Mouse (Mus musculus): ENCODE measurements at regions not wholly inside any gene's neighbourhood (a gene's known extent, or its start where the extent isn't known, plus 50 kb on each side); places are given as distances from the start of the nearest gene placed in this dataset.

DNA sequence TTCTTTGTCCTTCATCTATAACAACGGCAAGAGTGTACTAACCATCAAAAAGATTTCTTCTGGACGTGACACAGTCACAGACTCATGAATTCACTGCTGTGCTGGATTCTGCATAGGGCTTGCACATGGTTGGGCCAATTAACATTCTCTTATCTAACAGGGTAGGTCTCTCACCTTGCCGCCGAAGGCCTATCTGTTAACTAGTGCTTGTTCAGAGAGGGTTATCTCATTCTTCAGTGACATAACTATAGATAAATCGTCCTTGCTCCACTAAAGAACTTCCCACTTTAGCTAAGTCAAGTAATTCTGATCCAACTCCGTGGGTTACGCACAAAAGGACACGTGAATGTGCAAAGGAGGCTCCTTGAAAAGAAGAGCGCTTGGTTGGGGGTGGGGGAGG lies 899.6 kb downstream of the Basp1 start:
- no peak for ATAC-seq (ENCODE audit: low FRiP score, low read depth)
- H3K36me3 ChIP-seq = no peaks in the 10 kb centered on the region
- H3K4me2 ChIP-seq (replicated peaks) = no peak overlapping the region
- H3K9ac ChIP-seq = no peak overlapping the region
- WGBS = 86% methylated on average over 9 of the region's 9 CpGs
- H3K9me3 ChIP-seq = no peaks in the 10 kb centered on the region
- H3K4me1 ChIP-seq = no peaks in the 10 kb centered on the region
- H3K27ac ChIP-seq = no peak overlapping the region
- H3K4me3 ChIP-seq = no peak overlapping the region
- no peaks in the 10 kb centered on the region for H3K27me3 ChIP-seq

GRCm38 (mm10) chr15:24501907-24502559 lies 911.5 kb downstream of the Basp1 start:
- H3K4me2 ChIP-seq (replicated peaks) = no peak overlapping the region

GRCm38 (mm10) chr15:24486235-24486634 lies 927.3 kb downstream of the Basp1 start:
- H3K4me2 ChIP-seq (replicated peaks) = no peak overlapping the region
- no peaks in the 10 kb centered on the region for H3K27me3 ChIP-seq
- H3K9me3 ChIP-seq = no peaks in the 10 kb centered on the region
- H3K36me3 ChIP-seq = no peaks in the 10 kb centered on the region
- ATAC-seq (ENCODE audit: low FRiP score, low read depth) = no peak
- H3K27ac ChIP-seq = no peak overlapping the region
- no peak overlapping the region for H3K4me3 ChIP-seq
- WGBS = 85% methylated on average over 2 of the region's 2 CpGs
- no peak overlapping the region for H3K9ac ChIP-seq
- H3K4me1 ChIP-seq = no peaks in the 10 kb centered on the region

More at GRCm38 (mm10) chr15:24501907-24502559, 911.5 kb downstream of the Basp1 start:
- Histone ChIP-seq H3K27ac (no peak overlapping the region), H3K9ac (no peak overlapping the region), H3K9me3 (no peaks in the 10 kb centered on the region), H3K4me3 (no peak overlapping the region), H3K36me3 (no peaks in the 10 kb centered on the region), H3K27me3 (no peaks in the 10 kb centered on the region), H3K4me1 (no peaks in the 10 kb centered on the region)
- 70% methylated on average over 9 of the region's 9 CpGs for WGBS
- no peak for ATAC-seq (ENCODE audit: low FRiP score, low read depth)

GRCm38 (mm10) chr15:24468239-24468638 lies 945.3 kb downstream of the Basp1 start:
- H3K4me1 ChIP-seq = no peaks in the 10 kb centered on the region
- WGBS = 72% methylated on average over 1 of the region's 1 CpGs
- H3K36me3 ChIP-seq = no peaks in the 10 kb centered on the region
- no peaks in the 10 kb centered on the region for H3K27me3 ChIP-seq
- no peak overlapping the region for H3K27ac ChIP-seq
- H3K4me2 ChIP-seq (replicated peaks) = no peak overlapping the region
- no peak for ATAC-seq (ENCODE audit: low FRiP score, low read depth)
- no peaks in the 10 kb centered on the region for H3K9me3 ChIP-seq
- no peak overlapping the region for H3K4me3 ChIP-seq
- H3K9ac ChIP-seq = no peak overlapping the region

DNA sequence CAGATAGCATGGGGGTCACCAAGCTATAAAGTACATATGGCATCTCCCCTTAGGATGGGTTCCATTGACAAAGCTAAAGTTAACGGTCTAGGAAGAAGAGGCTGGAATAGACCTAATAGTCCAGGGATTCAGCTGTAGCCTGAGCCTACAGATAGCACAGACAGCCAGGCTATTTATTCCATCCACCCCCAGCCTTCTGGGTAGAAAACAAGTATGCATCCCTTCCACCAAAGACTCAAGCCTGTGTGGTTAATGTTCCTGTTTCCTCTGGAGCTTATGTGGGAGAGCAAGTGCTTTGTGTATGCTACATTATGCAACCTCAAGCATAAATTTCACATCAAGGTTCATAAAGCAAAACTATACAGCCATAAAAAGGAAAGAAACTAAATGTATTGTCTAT lies 955.8 kb downstream of the Basp1 start:
- H3K27me3 ChIP-seq = no peaks in the 10 kb centered on the region

GRCm38 (mm10) chr15:24433083-24433482 lies 980.5 kb downstream of the Basp1 start:
- 82% methylated on average over 1 of the region's 1 CpGs for WGBS
- no peak overlapping the region for H3K4me3 ChIP-seq
- H3K9me3 ChIP-seq = no peaks in the 10 kb centered on the region
- ATAC-seq (ENCODE audit: low FRiP score, low read depth) = no peak
- H3K4me1 ChIP-seq = peaks cover 4% of the 10 kb centered on the region
- H3K9ac ChIP-seq = no peak overlapping the region
- H3K4me2 ChIP-seq (replicated peaks) = no peak overlapping the region
- H3K27me3 ChIP-seq = no peaks in the 10 kb centered on the region
- no peak overlapping the region for H3K27ac ChIP-seq
- H3K36me3 ChIP-seq = no peaks in the 10 kb centered on the region

More for the DNA sequence above, 955.8 kb downstream of the Basp1 start:
- ATAC-seq (ENCODE audit: low FRiP score, low read depth) = no peak
- Histone ChIP-seq H3K4me1 (no peaks in the 10 kb centered on the region), H3K4me2 (replicated peaks) (no peak overlapping the region), H3K4me3 (no peak overlapping the region), H3K27ac (no peak overlapping the region), H3K36me3 (no peaks in the 10 kb centered on the region), H3K9me3 (no peaks in the 10 kb centered on the region), H3K9ac (no peak overlapping the region)
- 77% methylated on average over 1 of the region's 1 CpGs for WGBS

DNA sequence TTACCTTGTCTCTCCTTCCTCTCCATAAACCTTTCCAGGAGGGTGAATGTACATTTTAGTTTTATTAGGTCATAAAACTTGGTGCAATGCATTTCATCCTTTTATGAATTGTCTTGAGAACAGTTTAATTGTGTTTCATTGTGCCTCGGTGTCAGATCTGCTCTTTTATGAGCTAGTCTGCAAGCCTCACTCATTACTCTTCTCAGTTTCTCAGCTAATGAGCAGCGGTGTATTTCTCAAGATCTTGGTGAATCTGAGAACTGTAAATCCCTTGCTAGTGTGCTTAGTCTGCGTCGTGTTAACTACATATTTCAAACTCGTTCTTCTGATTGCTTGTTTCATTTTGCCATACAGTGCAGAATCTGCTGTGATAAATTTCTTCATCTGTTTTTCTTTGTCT lies 984.4 kb downstream of the Basp1 start:
- Histone ChIP-seq H3K9me3 (no peaks in the 10 kb centered on the region), H3K4me1 (peaks cover 4% of the 10 kb centered on the region), H3K4me2 (replicated peaks) (no peak overlapping the region), H3K9ac (no peak overlapping the region), H3K27ac (no peak overlapping the region), H3K36me3 (no peaks in the 10 kb centered on the region), H3K27me3 (no peaks in the 10 kb centered on the region), H3K4me3 (no peak overlapping the region)
- WGBS = 29% methylated on average over 5 of the region's 5 CpGs
- no peak for ATAC-seq (ENCODE audit: low FRiP score, low read depth)

DNA sequence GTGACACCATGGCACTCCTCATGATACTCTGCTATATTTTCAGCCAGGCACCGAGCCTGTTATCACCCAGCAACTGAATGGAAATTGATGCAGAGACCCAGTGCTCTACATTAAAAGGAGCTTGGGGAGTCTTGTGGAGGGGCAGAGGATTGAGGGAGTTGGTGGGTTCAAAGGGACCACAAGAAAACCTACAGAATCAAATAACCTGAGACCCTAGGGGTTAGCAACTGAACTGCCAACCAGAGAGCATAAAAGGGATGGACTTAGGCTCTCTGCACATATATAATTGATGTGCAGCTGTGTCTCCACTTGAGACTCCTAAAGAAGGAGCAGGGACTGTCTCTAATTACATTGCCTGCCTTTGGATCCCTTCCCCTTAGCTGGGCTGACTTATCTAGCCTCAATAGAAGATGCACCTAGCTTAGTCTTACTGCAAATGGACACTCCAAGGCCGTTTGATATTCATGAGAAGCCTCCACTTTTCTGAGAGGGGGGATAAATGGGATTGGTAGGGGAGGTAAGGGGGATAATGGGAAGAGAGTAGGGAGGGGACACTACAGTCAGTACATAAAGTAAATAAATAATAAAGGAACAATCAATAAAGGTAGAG lies 991.1 kb downstream of the Basp1 start:
- Histone ChIP-seq H3K4me1 (no peaks in the 10 kb centered on the region), H3K4me3 (no peak overlapping the region), H3K36me3 (no peaks in the 10 kb centered on the region), H3K9me3 (no peaks in the 10 kb centered on the region), H3K4me2 (replicated peaks) (no peak overlapping the region), H3K27me3 (no peaks in the 10 kb centered on the region), H3K9ac (no peak overlapping the region), H3K27ac (no peak overlapping the region)
- WGBS = 68% methylated on average over 2 of the region's 2 CpGs
- no peak for ATAC-seq (ENCODE audit: low FRiP score, low read depth)

- H3K27ac ChIP-seq = no peak overlapping the region
- no peak overlapping the region for H3K4me3 ChIP-seq
- H3K27me3 ChIP-seq = no peaks in the 10 kb centered on the region
- WGBS = 86% methylated on average over 1 of the region's 1 CpGs
- H3K9me3 ChIP-seq = no peaks in the 10 kb centered on the region
- H3K36me3 ChIP-seq = no peaks in the 10 kb centered on the region
- no peak for ATAC-seq (ENCODE audit: low FRiP score, low read depth)
- no peaks in the 10 kb centered on the region for H3K4me1 ChIP-seq
- no peak overlapping the region for H3K9ac ChIP-seq
- no peak overlapping the region for H3K4me2 ChIP-seq (replicated peaks)
These were observed 993.8 kb downstream of the Basp1 start for GRCm38 (mm10) chr15:24419736-24420135.

DNA sequence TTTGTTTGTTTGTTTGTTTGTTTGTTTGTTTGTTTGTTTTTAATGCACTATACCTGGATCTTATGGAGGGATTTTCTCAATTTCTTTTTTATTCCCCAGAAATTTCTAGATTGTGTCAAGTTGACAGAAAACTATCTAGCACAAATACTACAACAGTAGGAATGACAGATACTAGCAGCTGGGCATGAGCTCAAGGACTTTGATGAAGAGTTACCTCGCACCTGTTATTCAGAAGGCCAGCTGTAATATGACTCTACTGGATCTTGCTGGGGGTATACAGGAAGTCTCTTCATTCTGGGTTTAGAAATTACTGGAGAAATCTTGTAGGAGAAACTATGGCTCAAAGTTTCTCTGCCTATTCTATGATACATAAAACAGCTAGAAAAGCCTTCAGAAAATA lies 994.4 kb downstream of the Basp1 start:
- no peak for ATAC-seq (ENCODE audit: low FRiP score, low read depth)
- Histone ChIP-seq H3K4me2 (replicated peaks) (no peak overlapping the region), H3K9me3 (no peaks in the 10 kb centered on the region), H3K27me3 (no peaks in the 10 kb centered on the region), H3K9ac (no peak overlapping the region), H3K36me3 (no peaks in the 10 kb centered on the region), H3K27ac (no peak overlapping the region), H3K4me1 (no peaks in the 10 kb centered on the region), H3K4me3 (no peak overlapping the region)
- WGBS = 81% methylated on average over 1 of the region's 1 CpGs

GRCm38 (mm10) chr15:24407691-24408090 lies 1005.9 kb downstream of the Basp1 start:
- Histone ChIP-seq H3K4me2 (replicated peaks) (no peak overlapping the region), H3K4me1 (no peaks in the 10 kb centered on the region), H3K4me3 (no peak overlapping the region), H3K36me3 (no peaks in the 10 kb centered on the region), H3K9ac (no peak overlapping the region), H3K27ac (no peak overlapping the region), H3K9me3 (no peaks in the 10 kb centered on the region), H3K27me3 (no peaks in the 10 kb centered on the region)
- 54% methylated on average over 3 of the region's 3 CpGs for WGBS
- no peak for ATAC-seq (ENCODE audit: low FRiP score, low read depth)

DNA sequence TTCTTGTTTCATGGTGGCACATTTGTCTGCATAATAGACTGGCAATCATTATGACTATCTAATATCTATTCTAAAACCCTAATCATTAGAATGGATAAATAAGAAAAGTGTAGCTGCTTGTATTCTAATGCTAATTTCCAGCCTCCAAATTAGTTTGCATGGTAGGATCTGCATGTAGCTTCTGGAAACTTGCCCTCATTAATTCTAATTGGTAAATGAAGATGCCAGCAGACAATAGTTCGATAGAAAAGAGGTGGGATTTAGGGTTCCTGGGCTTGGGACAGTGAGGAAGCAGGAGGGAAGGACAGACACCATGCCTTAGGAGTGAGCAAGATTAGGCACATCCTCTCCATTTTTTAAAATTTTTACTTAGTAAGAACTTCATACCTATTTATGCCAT lies 1008.3 kb downstream of the Basp1 start:
- 68% methylated on average over 1 of the region's 1 CpGs for WGBS

DNA sequence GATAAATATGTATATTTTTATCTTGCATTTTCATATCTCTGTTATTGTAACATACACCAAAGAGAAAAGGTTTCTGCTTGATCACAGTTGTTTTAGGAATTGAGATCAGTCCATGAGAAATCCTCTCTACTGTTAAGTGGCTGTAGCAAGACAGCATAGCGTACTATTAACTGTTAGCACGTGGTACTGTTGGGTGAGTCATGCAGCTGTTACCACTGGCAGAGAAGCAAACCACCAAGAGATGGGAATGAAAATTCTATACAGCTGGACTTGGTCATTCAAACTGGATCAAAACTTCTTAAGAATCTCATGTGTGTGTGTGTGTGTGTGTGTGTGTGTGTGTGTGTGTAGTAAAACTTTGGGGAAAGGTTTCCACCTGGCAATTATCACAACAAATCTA lies 1013.5 kb downstream of the Basp1 start:
- H3K4me3 ChIP-seq = no peak overlapping the region
- 75% methylated on average over 2 of the region's 2 CpGs for WGBS
- H3K27me3 ChIP-seq = no peaks in the 10 kb centered on the region
- no peak for ATAC-seq (ENCODE audit: low FRiP score, low read depth)
- H3K27ac ChIP-seq = no peak overlapping the region
- H3K36me3 ChIP-seq = no peaks in the 10 kb centered on the region
- no peak overlapping the region for H3K9ac ChIP-seq
- H3K4me2 ChIP-seq (replicated peaks) = no peak overlapping the region
- no peaks in the 10 kb centered on the region for H3K9me3 ChIP-seq
- no peaks in the 10 kb centered on the region for H3K4me1 ChIP-seq

More for the DNA sequence above, 1008.3 kb downstream of the Basp1 start:
- Histone ChIP-seq H3K4me2 (replicated peaks) (no peak overlapping the region), H3K4me1 (no peaks in the 10 kb centered on the region), H3K27me3 (no peaks in the 10 kb centered on the region), H3K9ac (no peak overlapping the region), H3K27ac (no peak overlapping the region), H3K9me3 (no peaks in the 10 kb centered on the region), H3K36me3 (no peaks in the 10 kb centered on the region), H3K4me3 (no peak overlapping the region)
- ATAC-seq (ENCODE audit: low FRiP score, low read depth) = no peak

Data from limb, embryonic 13.5 days (tissue).